Mouse (Mus musculus): ENCODE results near the gene Nav2. TPM values are rescaled to one million over a fixed set of nuclear protein-coding genes. Genes with fewer than 3 reads are reported as not detected.

Gene Nav2
- 2.2 and 3.2 TPM in 2 replicates for polyA plus RNA-seq (2015; fragmentation: Nextera tagmentation; extraction: Ambion mirVana)

DNA sequence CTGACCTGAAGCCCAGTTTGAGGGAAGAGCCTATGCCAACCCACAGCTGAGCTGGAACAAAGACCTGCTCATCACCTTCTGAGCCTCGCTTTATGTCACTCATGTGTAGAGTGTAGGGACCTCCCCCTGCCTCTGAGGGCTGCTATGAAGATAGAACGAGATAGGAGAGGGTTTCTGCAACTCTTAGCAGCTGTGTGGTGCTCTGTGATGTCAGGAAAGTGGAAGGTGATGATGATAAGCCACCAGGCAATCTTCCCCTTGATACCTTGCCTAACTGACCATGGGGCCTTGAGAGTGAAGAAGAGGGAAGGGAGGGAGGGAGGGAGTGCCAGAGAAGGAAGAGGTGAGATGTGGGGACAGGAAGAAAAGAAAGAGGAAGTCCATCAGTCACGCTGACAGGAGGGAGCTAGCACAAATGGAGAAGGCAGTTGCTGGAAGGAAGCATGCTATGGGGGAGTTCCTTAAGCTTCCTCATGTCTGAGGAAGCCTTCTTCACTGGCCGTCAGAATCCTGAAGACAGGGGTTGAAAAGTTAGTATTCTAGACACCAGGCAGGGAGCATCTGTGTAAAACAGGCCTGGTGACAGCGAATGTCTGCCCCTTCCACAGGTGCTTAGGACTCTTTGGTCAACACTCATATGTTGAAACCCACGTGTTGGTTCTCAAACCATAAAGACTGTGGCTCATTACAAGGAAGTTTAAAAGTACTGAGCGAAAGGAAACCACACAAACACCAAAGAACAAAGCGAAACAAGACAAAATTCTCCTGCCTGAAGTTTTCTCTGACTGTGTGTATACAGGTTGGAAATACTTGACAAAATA, at the start of gene Nav2:
Gene Nav2 (plus strand): TSS at position 196 of the 821 bp plus-strand sequence.
- H3K27ac ChIP-seq (replicated peaks), result peak within 1 kb of the TSS; percentile 68
- WGBS (ENCODE audit: insufficient replicate concordance), result 16% methylated on average over 8 of the region's 8 CpGs
- no peak for ATAC-seq (ENCODE audit: insufficient read depth)

DNA sequence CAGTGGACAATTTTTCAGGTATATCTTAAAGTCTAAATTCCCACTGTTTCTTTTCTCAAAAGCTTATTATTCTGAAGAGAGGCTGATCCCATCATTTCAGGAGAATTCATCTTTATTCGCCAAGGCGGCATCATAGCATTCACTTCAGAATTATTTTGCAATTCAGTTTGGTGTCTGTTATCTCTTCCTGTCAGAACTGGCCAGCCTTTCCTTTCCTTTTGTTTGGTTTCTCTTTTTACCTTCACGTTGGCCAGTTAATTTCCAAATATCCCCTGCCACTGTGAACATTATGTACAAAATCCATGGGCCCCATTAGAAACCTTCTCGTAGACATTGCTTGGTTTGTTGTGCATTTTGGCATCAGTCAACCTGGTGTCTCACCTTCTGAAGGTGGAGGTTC, 49.2 kb upstream of the Nav2 start:
- Histone ChIP-seq H3K9me3 (replicated peaks) (no peaks in the 10 kb centered on the region), H3K9ac (no peak overlapping the region), H3K27me3 (no peaks in the 10 kb centered on the region), H3K4me2 (no peak overlapping the region), H3K4me3 (replicated peaks) (no peak overlapping the region), H3K36me3 (replicated peaks) (peaks cover 14% of the 10 kb centered on the region), H3K27ac (replicated peaks) (no peak overlapping the region), H3K4me1 (replicated peaks) (no peaks in the 10 kb centered on the region)
- ATAC-seq (ENCODE audit: insufficient read depth), result no peak
- WGBS (ENCODE audit: insufficient replicate concordance), result 22% methylated on average over 4 of the region's 4 CpGs

More for the DNA sequence above, at the start of gene Nav2:
- Histone ChIP-seq H3K9ac (no peak within 1 kb of the TSS), H3K4me1 (replicated peaks) (peaks cover 9% of the 10 kb centered on the region), H3K4me3 (replicated peaks) (no peak within 1 kb of the TSS), H3K9me3 (replicated peaks) (no peaks in the 10 kb centered on the region), H3K27me3 (no peaks in the 10 kb centered on the region), H3K4me2 (no peak within 1 kb of the TSS), H3K36me3 (replicated peaks) (no peaks in the 10 kb centered on the region)

DNA sequence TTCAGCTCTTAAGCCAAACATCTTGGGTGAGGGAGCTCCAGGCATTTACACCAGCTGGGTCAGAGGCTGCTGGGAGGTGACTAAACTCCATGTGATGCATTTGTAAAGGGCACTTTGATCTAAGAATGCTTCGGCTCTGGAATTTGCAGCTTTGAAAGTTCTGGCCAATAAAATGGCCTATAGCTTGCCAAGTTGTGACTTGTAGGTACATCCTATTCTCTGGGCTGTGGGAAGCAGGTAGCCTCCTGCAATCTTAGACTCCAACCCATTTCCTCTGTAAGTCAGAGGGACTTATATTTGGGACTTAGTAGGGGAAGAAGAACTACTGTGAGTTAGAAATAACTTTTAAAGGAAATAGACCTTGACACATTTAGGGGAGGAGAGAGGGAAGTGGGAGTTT, 47.6 kb upstream of the Nav2 start:
- H3K9me3 ChIP-seq (replicated peaks), result no peaks in the 10 kb centered on the region
- H3K27ac ChIP-seq (replicated peaks), result no peak overlapping the region
- 51% methylated on average over 1 of the region's 1 CpGs for WGBS (ENCODE audit: insufficient replicate concordance)
- peaks cover 30% of the 10 kb centered on the region for H3K36me3 ChIP-seq (replicated peaks)
- no peak overlapping the region for H3K4me2 ChIP-seq
- no peak overlapping the region for H3K9ac ChIP-seq
- ATAC-seq (ENCODE audit: insufficient read depth), result no peak
- 0 out of 2 replicates have a peak, but pooled peaks cover 6% of the 10 kb centered on the region for H3K4me1 ChIP-seq (replicated peaks)
- no peak overlapping the region for H3K4me3 ChIP-seq (replicated peaks)
- H3K27me3 ChIP-seq, result no peaks in the 10 kb centered on the region

DNA sequence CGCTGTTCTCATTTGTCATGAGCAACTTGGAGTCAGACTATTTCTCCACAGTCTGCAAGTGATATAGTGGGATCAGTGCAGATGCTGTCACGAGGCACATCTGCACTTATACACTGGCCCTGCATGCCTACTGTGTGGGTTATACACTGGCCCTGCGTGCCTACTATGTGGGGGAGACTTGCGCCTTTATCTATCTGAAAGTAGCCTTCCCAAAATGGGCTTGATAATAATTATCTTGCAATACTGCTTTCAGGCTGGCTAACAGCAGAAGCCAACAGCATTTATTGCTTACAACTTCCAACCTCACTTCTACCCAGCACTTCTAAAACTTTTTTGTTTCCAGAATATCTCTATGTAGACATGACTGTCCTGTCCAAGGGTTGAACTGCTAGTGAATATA, 46.7 kb upstream of the Nav2 start:
- H3K9ac ChIP-seq, result no peak overlapping the region
- ATAC-seq (ENCODE audit: insufficient read depth), result no peak
- H3K27ac ChIP-seq (replicated peaks), result no peak overlapping the region
- WGBS (ENCODE audit: insufficient replicate concordance), result 53% methylated on average over 4 of the region's 4 CpGs
- H3K4me2 ChIP-seq, result no peak overlapping the region
- H3K9me3 ChIP-seq (replicated peaks), result no peaks in the 10 kb centered on the region
- peaks cover 38% of the 10 kb centered on the region for H3K36me3 ChIP-seq (replicated peaks)
- 0 out of 2 replicates have a peak, but pooled peaks cover 6% of the 10 kb centered on the region for H3K4me1 ChIP-seq (replicated peaks)
- H3K27me3 ChIP-seq, result no peaks in the 10 kb centered on the region
- H3K4me3 ChIP-seq (replicated peaks), result no peak overlapping the region

DNA sequence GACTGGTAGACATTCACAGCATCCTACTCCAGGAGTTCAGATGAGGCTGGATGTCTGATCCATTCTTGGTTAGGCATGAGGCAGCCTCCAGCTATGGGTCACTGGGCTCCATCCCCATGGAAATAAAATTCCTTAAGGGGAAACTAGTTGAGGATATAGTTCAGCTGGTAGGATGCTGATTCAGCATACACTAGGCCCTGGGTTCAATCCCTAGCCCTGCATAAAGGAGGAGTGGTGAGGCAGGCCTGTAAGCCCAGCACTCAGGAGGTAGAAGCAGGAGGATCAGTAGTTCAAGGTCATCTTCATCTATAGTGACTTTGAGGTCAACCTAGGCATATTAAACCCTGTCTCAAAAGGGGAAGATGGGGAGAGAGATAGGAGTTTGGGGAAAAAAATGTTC, 44.3 kb upstream of the Nav2 start:
- no peak for ATAC-seq (ENCODE audit: insufficient read depth)
- H3K4me3 ChIP-seq (replicated peaks), result no peak overlapping the region
- no peaks in the 10 kb centered on the region for H3K27me3 ChIP-seq
- 0 out of 2 replicates have a peak, but pooled peaks cover 6% of the 10 kb centered on the region for H3K4me1 ChIP-seq (replicated peaks)
- H3K9ac ChIP-seq, result no peak overlapping the region
- no peak overlapping the region for H3K4me2 ChIP-seq
- peaks cover 62% of the 10 kb centered on the region for H3K36me3 ChIP-seq (replicated peaks)
- H3K27ac ChIP-seq (replicated peaks), result no peak overlapping the region; the same call in 1 of the 2 replicates
- H3K9me3 ChIP-seq (replicated peaks), result no peaks in the 10 kb centered on the region

DNA sequence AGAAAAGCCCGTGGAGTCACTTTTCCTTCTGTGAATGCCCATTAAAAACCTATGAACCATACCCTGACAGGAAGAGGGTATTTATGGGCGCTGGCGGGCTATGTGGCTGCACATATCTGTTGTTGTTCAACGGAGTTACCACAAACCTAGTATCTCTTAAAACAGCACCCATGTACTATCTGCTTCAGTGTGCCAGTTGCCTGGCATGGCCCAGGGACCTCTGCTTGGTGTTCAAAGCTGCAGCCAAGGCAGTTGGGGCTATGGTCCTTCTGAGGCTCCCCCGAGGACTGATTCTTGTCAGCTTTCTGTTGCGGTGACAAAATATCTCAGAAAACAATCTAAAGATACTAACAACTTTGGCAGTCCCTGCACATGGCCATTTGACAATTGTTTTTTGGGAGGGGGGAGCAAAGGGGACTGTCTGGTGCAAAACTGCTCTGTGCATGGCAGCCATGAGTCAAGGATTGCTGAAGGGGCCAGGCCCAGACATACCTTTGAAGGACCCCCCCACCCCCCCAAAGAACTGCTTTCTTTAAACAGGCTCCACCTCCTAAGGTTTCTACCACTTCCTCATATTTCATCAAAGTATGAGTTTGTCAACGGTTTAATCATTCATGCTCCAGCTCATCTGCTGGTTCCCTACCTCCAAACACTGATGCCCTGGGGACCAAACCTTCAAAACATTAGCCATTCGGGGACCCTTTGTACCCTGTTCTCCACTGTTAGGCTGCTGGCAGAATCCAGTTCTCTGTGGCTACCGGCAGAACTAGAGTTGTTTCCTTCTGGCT, 43.7 kb upstream of the Nav2 start:
- WGBS (ENCODE audit: insufficient replicate concordance), result 30% methylated on average over 9 of the region's 9 CpGs
- Histone ChIP-seq H3K9me3 (replicated peaks) (no peaks in the 10 kb centered on the region), H3K27ac (replicated peaks) (no peak overlapping the region; the same call in 1 of the 2 replicates), H3K27me3 (no peaks in the 10 kb centered on the region), H3K4me1 (replicated peaks) (0 out of 2 replicates have a peak, but pooled peaks cover 6% of the 10 kb centered on the region), H3K4me2 (no peak overlapping the region), H3K9ac (no peak overlapping the region), H3K4me3 (replicated peaks) (no peak overlapping the region), H3K36me3 (replicated peaks) (peaks cover 69% of the 10 kb centered on the region)
- peak; percentile 60 for ATAC-seq (ENCODE audit: insufficient read depth)

DNA sequence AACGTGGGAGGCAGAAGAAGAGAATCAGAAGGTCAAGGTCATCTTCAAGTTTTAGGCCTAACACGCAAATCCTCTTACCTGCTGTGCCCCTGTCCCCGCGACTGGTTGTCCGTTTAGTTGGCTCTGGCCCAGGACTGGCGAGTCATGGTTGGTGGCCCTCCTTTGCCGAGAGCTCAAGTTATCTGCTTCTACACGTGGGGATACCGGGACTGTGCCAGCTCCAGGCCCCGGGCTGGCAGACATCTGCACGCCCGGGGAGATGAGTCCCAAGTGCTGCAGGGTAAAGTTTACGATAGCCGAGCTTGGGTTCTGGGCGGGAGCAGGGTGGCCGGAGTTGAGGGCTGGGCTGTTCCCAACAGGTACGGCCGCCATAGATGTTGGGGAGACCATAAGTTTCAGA, 40.9 kb upstream of the Nav2 start:
- H3K4me1 ChIP-seq (replicated peaks), result 0 out of 2 replicates have a peak, but pooled peaks cover 6% of the 10 kb centered on the region
- peaks cover 92% of the 10 kb centered on the region for H3K36me3 ChIP-seq (replicated peaks)
- H3K9me3 ChIP-seq (replicated peaks), result no peaks in the 10 kb centered on the region
- H3K4me3 ChIP-seq (replicated peaks), result no peak overlapping the region
- 94% methylated on average over 18 of the region's 18 CpGs for WGBS (ENCODE audit: insufficient replicate concordance)
- H3K27ac ChIP-seq (replicated peaks), result no peak overlapping the region
- no peaks in the 10 kb centered on the region for H3K27me3 ChIP-seq
- no peak for ATAC-seq (ENCODE audit: insufficient read depth)
- H3K4me2 ChIP-seq, result no peak overlapping the region
- H3K9ac ChIP-seq, result no peak overlapping the region

DNA sequence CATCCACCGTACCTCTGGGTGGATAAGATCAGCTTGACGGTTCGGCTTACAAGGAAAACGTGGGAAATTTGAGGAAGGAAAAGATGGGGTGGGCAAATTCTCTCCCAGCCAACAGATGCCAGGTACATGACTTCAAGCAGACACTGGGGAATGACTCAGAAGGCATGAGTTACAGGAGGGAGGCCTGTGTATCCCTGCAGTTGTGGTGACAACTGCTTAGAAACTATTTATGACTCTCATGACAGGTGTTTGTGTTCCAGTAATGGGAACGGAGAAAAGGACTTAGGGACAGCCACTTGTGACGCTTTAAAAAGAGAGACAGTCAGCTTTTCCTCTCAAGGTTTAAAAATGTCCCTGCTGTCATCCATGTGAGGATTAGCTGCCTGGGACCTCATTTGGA, 38.4 kb upstream of the Nav2 start:
- no peak for ATAC-seq (ENCODE audit: insufficient read depth)
- Histone ChIP-seq H3K4me2 (no peak overlapping the region), H3K36me3 (replicated peaks) (peaks cover 100% of the 10 kb centered on the region), H3K27me3 (no peaks in the 10 kb centered on the region), H3K4me1 (replicated peaks) (no peaks in the 10 kb centered on the region), H3K9ac (no peak overlapping the region), H3K4me3 (replicated peaks) (no peak overlapping the region), H3K9me3 (replicated peaks) (no peaks in the 10 kb centered on the region), H3K27ac (replicated peaks) (no peak overlapping the region)
- 87% methylated on average over 6 of the region's 6 CpGs for WGBS (ENCODE audit: insufficient replicate concordance)

DNA sequence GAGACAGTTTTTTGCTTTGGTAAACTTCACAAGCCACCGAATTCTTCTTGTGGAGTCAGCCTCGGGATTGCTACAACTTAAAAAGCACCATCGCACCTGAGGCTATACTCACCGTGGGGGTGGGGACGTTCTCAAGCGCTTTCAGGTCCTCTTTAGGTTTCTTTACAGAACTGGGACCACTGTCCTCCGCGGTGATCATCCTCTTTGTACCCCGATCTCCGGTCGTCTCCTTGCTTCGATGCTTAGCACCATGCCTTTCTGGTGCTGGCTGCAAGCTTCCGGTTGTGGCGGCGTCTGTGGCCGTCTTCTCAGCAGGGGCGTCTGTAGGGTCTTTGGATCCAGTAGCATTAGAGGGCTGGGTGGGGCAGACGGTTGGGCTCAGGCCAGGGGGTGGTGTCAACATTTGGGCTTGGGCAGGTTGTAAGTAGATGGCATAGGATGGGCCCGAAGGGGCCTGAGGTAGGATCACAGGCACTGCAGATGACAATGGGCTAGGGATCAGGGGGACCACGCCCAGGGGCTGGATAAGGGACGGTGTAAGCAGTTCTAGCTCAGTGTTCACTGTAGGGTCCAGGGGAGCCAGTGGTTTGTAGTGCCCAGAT, 37.8 kb upstream of the Nav2 start:
- Histone ChIP-seq H3K27ac (replicated peaks) (no peak overlapping the region), H3K4me1 (replicated peaks) (no peaks in the 10 kb centered on the region), H3K36me3 (replicated peaks) (peaks cover 100% of the 10 kb centered on the region), H3K9ac (no peak overlapping the region), H3K4me2 (no peak overlapping the region), H3K4me3 (replicated peaks) (no peak overlapping the region), H3K27me3 (no peaks in the 10 kb centered on the region), H3K9me3 (replicated peaks) (no peaks in the 10 kb centered on the region)
- ATAC-seq (ENCODE audit: insufficient read depth), result 0 out of 2 replicates have a peak, but pooled peaks have one; percentile 23
- WGBS (ENCODE audit: insufficient replicate concordance), result 90% methylated on average over 21 of the region's 21 CpGs

DNA sequence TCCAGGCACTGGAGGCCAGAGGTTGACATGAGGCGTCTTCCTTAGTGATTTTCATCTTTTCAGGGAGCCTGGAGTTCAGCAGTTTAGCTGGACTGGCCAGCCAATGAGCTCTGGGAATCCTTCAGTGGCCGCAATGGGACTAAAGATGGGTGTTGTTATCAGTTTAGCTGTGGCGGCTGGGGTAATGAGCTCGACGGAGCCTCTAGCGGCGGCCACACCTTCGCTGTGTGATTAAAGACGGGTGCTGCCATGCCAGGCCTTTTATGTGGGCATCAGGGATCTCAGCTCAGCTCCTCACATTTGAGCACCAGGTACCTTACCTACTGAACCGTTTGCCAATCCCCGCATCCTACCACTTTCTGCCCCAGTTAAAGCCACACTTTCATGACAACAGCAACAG, 37.2 kb upstream of the Nav2 start:
- no peak overlapping the region for H3K4me2 ChIP-seq
- no peak overlapping the region for H3K9ac ChIP-seq
- 78% methylated on average over 11 of the region's 11 CpGs for WGBS (ENCODE audit: insufficient replicate concordance)
- H3K27me3 ChIP-seq, result no peaks in the 10 kb centered on the region
- 0 out of 2 replicates have a peak, but pooled peaks have one; percentile 8 for ATAC-seq (ENCODE audit: insufficient read depth)
- no peaks in the 10 kb centered on the region for H3K4me1 ChIP-seq (replicated peaks)
- no peak overlapping the region for H3K27ac ChIP-seq (replicated peaks)
- H3K9me3 ChIP-seq (replicated peaks), result no peaks in the 10 kb centered on the region
- no peak overlapping the region for H3K4me3 ChIP-seq (replicated peaks)
- peaks cover 100% of the 10 kb centered on the region for H3K36me3 ChIP-seq (replicated peaks)

DNA sequence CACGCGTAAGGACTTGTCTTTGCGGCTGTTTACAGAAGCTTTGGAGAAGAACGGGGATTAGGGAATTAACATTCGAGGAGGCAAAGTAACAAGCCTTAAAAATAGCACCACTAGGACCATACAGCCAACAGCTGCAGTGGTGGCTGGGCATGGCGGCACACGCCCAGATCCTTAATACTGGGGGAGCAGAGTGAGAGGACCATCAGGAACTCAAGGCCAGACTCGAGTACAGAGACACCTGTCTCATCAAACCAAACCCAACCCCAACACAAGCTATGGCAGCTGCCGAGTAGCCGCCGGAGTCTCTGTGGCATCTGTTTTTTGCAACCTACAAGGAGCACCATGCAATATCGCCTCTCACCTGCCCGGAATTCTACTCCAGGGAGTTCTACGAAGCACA, 33.4 kb upstream of the Nav2 start:
- Histone ChIP-seq H3K4me3 (replicated peaks) (no peak overlapping the region), H3K27ac (replicated peaks) (no peak overlapping the region), H3K9ac (no peak overlapping the region), H3K4me1 (replicated peaks) (peaks cover 31% of the 10 kb centered on the region), H3K9me3 (replicated peaks) (no peaks in the 10 kb centered on the region), H3K36me3 (replicated peaks) (peaks cover 95% of the 10 kb centered on the region), H3K27me3 (no peaks in the 10 kb centered on the region), H3K4me2 (no peak overlapping the region)
- 91% methylated on average over 14 of the region's 14 CpGs for WGBS (ENCODE audit: insufficient replicate concordance)
- no peak for ATAC-seq (ENCODE audit: insufficient read depth)
